Mouse (Mus musculus): ENCODE results near the gene Tnpo2. TPM values are rescaled to one million over a fixed set of nuclear protein-coding genes. Genes with fewer than 3 reads are reported as not detected.
"Not testable (repeated sequence)": the region's sequence is repeated elsewhere in the genome, so short reads cannot be mapped to it uniquely, and the experiment has no call there.

Gene Tnpo2
- polyA plus RNA-seq, 1 experiment from 2014 or later, result 15.4 TPM

DNA sequence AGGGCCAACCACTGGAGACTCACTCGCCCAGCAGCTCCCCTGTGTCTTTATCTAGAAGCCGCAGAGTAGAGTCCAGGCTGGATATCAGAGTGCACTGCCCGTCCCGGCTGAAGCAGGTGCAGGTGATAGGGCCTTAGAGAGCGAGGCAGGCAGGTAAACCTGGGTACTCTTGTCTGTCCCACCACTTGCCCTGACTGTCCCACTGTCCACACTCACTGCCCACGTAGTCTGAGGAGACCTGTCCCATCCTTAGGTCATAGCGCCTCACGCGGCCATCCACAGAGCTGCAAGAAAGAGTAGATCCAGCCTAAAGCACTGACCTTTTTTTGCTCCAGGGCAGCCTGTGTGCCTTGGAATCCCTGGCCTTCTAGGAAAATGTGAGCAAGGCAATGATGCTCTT lies 39.3 kb downstream of the Tnpo2 start:
- H3K9me3 ChIP-seq (ENCODE audit: control insufficient read depth, low read length), result no peaks in the 10 kb centered on the region
- TF ChIP-seq EP300 (optimal IDR thresholded peaks at IDR 0.05) (no peak), CTCF (IDR thresholded peaks at IDR 0.05; ENCODE audit: low read depth) (peak; percentile 68)
- H3K36me3 ChIP-seq (ENCODE audit: control insufficient read depth, insufficient read depth, low read length), result peaks cover 11% of the 10 kb centered on the region; the same call in 1 of the 2 replicates
- H3K27me3 ChIP-seq (ENCODE audit: control insufficient read depth, insufficient read depth, low read length), result no peaks in the 10 kb centered on the region
- H3K27ac ChIP-seq (replicated peaks), result no peak overlapping the region
- no peak overlapping the region for H3K4me2 ChIP-seq (replicated peaks; ENCODE audit: low read depth)
- no peak overlapping the region for H3K9ac ChIP-seq (ENCODE audit: low read length)
- ATAC-seq (ENCODE audit: low FRiP score, low TSS enrichment) (no peak), DNase-seq (ENCODE audit: low spot score) (peak; percentile 55)
- peaks cover 4% of the 10 kb centered on the region; the same call in 1 of the 2 replicates for H3K4me1 ChIP-seq (replicated peaks; ENCODE audit: control insufficient read depth, insufficient read depth)
- no peak overlapping the region for H3K4me3 ChIP-seq (ENCODE audit: low read depth, low read length)
- WGBS, result 75% methylated on average over 9 of the region's 9 CpGs

DNA sequence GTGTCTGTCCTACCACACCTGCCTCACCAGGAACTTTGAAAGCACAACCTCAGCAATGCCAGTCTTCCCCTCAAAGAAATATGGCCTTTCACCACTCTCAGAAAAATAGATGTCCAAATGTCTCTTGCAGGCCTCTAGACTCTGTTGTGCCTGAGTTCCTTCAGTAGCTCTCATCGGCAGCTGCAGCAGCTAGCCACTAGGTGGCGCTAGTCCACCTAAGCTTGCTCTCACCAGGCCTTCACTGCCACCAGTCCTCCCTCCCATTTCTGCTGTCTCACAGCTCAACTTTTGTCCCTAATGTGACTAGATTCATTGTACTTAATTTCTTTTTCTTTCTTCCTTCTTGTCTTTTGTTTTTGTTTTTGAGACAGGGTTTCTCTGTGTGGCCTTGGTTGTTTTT lies 40.3 kb downstream of the Tnpo2 start:
- Histone ChIP-seq H3K27me3 (ENCODE audit: control insufficient read depth, insufficient read depth, low read length) (no peaks in the 10 kb centered on the region), H3K4me2 (replicated peaks; ENCODE audit: low read depth) (no peak overlapping the region), H3K9me3 (ENCODE audit: control insufficient read depth, low read length) (no peaks in the 10 kb centered on the region), H3K9ac (ENCODE audit: low read length) (no peak overlapping the region), H3K27ac (replicated peaks) (no peak overlapping the region), H3K4me3 (ENCODE audit: low read depth, low read length) (no peak overlapping the region), H3K4me1 (replicated peaks; ENCODE audit: control insufficient read depth, insufficient read depth) (peaks cover 2% of the 10 kb centered on the region; the same call in 1 of the 2 replicates), H3K36me3 (ENCODE audit: control insufficient read depth, insufficient read depth, low read length) (peaks cover 11% of the 10 kb centered on the region; the same call in 1 of the 2 replicates)
- no peak for TF ChIP-seq EP300 (optimal IDR thresholded peaks at IDR 0.05)
- TF ChIP-seq CTCF (IDR thresholded peaks at IDR 0.05; ENCODE audit: low read depth), result peak; percentile 97
- WGBS, result 0% methylated on average over 2 of the region's 2 CpGs
- DNase-seq (ENCODE audit: low spot score) (peak; percentile 83), ATAC-seq (ENCODE audit: low FRiP score, low TSS enrichment) (peak; percentile 45; the same call in 1 of the 2 replicates)

DNA sequence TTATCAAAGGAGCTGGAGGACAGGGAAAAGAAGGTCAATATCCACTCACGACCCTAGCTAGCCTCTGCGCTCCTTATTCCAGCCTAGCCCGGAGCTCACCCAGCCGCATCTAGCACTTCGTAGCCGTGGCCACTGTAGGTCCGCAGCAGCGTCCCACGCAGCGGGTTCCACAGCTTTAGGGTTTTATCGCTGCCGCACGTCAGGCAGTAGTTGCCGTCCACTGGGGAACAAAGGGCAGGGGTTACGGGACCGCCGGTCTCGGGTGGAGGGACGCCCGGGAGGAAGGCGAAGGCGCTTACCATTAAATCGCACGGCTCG lies 43.5 kb downstream of the Tnpo2 start:
- H3K9ac ChIP-seq (ENCODE audit: low read length), result peak overlapping the region; percentile 76
- H3K27ac ChIP-seq (replicated peaks), result peak overlapping the region; percentile 78
- H3K4me1 ChIP-seq (replicated peaks; ENCODE audit: control insufficient read depth, insufficient read depth), result peaks cover 5% of the 10 kb centered on the region; the same call in 1 of the 2 replicates
- H3K27me3 ChIP-seq (ENCODE audit: control insufficient read depth, insufficient read depth, low read length), result no peaks in the 10 kb centered on the region
- no peak for TF ChIP-seq CTCF (IDR thresholded peaks at IDR 0.05; ENCODE audit: low read depth)
- TF ChIP-seq EP300 (optimal IDR thresholded peaks at IDR 0.05), result no peak
- peak overlapping the region; percentile 86 for H3K4me2 ChIP-seq (replicated peaks; ENCODE audit: low read depth)
- H3K36me3 ChIP-seq (ENCODE audit: control insufficient read depth, insufficient read depth, low read length), result peaks cover 7% of the 10 kb centered on the region; the same call in 1 of the 2 replicates
- H3K9me3 ChIP-seq (ENCODE audit: control insufficient read depth, low read length), result no peaks in the 10 kb centered on the region
- WGBS, result under 1% methylated on average over 25 of the region's 25 CpGs
- DNase-seq (ENCODE audit: low spot score), result no peak
- no peak for ATAC-seq (ENCODE audit: low FRiP score, low TSS enrichment)
- H3K4me3 ChIP-seq (ENCODE audit: low read depth, low read length), result peak overlapping the region; percentile 85

DNA sequence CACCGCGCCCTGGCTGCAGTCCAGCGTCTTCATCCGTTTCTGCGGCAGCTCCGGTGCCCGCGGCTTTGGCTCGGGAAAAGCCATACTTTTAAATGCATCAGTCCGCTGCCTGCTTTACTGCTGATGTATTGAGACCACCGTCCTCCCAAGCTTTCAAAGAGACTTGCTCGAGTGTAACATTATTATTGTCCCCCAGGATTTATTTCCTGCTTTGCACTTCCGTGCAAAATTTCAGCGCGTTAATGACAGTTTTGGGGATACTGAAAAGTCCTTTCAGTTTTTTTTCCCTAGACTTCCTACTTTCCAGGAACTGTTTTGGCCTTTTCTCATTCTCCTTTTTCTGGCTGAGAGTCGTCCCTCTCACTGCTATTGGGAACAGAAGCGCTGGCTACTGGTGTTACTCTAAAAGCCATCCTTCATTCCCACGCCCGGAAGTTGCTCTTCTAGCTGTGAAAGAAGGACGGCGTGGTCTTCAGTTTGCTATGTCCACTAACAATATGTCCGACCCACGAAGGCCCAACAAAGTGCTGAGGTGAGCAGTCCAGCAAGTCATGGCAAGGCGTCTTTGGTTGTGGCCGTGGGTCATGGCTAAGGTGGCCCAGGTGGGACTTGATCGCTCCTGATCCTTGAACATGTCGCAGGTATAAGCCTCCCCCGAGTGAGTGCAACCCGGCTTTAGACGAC lies 44.0 kb downstream of the Tnpo2 start, which contains the start of gene Wdr83os:
Wdr83os (plus strand) TSS at position 209 of the 684 bp plus-strand sequence.
- peak; percentile 60 for DNase-seq (ENCODE audit: low spot score)
- H3K9me3 ChIP-seq (ENCODE audit: control insufficient read depth, low read length), result no peaks in the 10 kb centered on the region
- peaks cover 5% of the 10 kb centered on the region; the same call in 1 of the 2 replicates for H3K4me1 ChIP-seq (replicated peaks; ENCODE audit: control insufficient read depth, insufficient read depth)
- peak within 1 kb of the TSS; percentile 78 for H3K27ac ChIP-seq (replicated peaks)
- TF ChIP-seq EP300 (optimal IDR thresholded peaks at IDR 0.05), result no peak
- TF ChIP-seq CTCF (IDR thresholded peaks at IDR 0.05; ENCODE audit: low read depth), result no peak
- H3K4me2 ChIP-seq (replicated peaks; ENCODE audit: low read depth), result peak within 1 kb of the TSS; percentile 86
- peak within 1 kb of the TSS; percentile 76 for H3K9ac ChIP-seq (ENCODE audit: low read length)
- H3K27me3 ChIP-seq (ENCODE audit: control insufficient read depth, insufficient read depth, low read length), result no peaks in the 10 kb centered on the region
- peak; percentile 11 for ATAC-seq (ENCODE audit: low FRiP score, low TSS enrichment)
- peak within 1 kb of the TSS; percentile 85 for H3K4me3 ChIP-seq (ENCODE audit: low read depth, low read length)
- under 1% methylated on average over 30 of the region's 30 CpGs for WGBS
- H3K36me3 ChIP-seq (ENCODE audit: control insufficient read depth, insufficient read depth, low read length), result peaks cover 4% of the 10 kb centered on the region; the same call in 1 of the 2 replicates

DNA sequence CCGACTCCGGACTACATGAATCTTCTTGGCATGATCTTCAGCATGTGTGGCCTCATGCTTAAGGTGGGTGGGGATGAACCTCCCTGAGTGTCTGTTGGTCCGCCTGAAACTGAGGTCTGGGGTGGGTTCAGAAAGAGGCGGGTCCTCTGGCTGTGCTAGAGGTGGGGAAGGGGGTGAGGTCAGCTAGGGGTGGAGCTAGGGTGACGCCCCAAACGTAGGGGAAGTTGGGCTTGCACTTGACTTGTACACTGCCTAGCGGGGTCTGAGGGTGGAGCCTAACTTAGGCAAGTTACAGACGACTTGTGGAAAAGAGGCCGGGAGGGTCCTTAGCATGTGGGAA lies 44.5 kb downstream of the Tnpo2 start, which contains the start of gene Wdr83:
Wdr83 (minus strand) TSS at position 91 of the 340 bp plus-strand sequence.
- Histone ChIP-seq H3K4me1 (replicated peaks; ENCODE audit: control insufficient read depth, insufficient read depth) (peaks cover 5% of the 10 kb centered on the region; the same call in 1 of the 2 replicates), H3K9ac (ENCODE audit: low read length) (peak within 1 kb of the TSS; percentile 76), H3K27ac (replicated peaks) (peak within 1 kb of the TSS; percentile 78), H3K4me3 (ENCODE audit: low read depth, low read length) (peak within 1 kb of the TSS; percentile 85), H3K36me3 (ENCODE audit: control insufficient read depth, insufficient read depth, low read length) (peaks cover 2% of the 10 kb centered on the region; the same call in 1 of the 2 replicates), H3K4me2 (replicated peaks; ENCODE audit: low read depth) (peak within 1 kb of the TSS; percentile 86), H3K9me3 (ENCODE audit: control insufficient read depth, low read length) (no peaks in the 10 kb centered on the region), H3K27me3 (ENCODE audit: control insufficient read depth, insufficient read depth, low read length) (no peaks in the 10 kb centered on the region)
- peak; percentile 34 for ATAC-seq (ENCODE audit: low FRiP score, low TSS enrichment)
- WGBS, result 0% methylated on average over 9 of the region's 9 CpGs
- no peak for TF ChIP-seq CTCF (IDR thresholded peaks at IDR 0.05; ENCODE audit: low read depth)
- TF ChIP-seq EP300 (optimal IDR thresholded peaks at IDR 0.05), result no peak
- peak; percentile 61 for DNase-seq (ENCODE audit: low spot score)

DNA sequence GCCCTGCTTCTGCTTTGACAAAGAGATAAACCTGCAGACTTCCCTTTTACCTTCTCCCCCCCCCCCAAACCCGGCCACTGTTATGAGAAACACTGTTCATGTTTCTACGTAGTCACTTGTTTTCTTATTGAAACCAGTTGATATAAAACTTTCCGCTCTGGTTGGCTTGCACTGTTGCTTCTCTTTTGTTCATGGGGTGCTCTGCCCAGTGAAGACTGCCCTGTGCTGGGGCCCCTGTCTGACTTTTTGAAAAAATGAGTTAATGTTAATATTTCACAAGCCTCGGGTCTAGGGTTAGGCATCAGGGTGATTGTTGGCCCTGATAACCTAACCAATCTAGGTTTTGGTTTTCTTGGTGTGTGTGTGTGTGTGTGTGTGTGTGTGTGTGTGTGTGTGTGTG lies 45.5 kb downstream of the Tnpo2 start:
- H3K9ac ChIP-seq (ENCODE audit: low read length); H3K27me3 ChIP-seq (ENCODE audit: control insufficient read depth, insufficient read depth, low read length); ATAC-seq (ENCODE audit: low FRiP score, low TSS enrichment); DNase-seq (ENCODE audit: low spot score); H3K4me1 ChIP-seq (replicated peaks; ENCODE audit: control insufficient read depth, insufficient read depth); H3K9me3 ChIP-seq (ENCODE audit: control insufficient read depth, low read length); H3K27ac ChIP-seq (replicated peaks); H3K36me3 ChIP-seq (ENCODE audit: control insufficient read depth, insufficient read depth, low read length); H3K4me2 ChIP-seq (replicated peaks; ENCODE audit: low read depth); H3K4me3 ChIP-seq (ENCODE audit: low read depth, low read length): not testable (repeated sequence)
- 82% methylated on average over 4 of the region's 4 CpGs for WGBS

Measured in stomach, postnatal 0 days (tissue).